Mouse (Mus musculus): Measurements from ENCODE around the gene Mapk10. TPM values are rescaled to one million over a fixed set of nuclear protein-coding genes. Genes with fewer than 3 reads are reported as not detected.

Gene Mapk10
- polyA plus RNA-seq, 1 experiment from 2014 or later = 72.0 TPM

DNA sequence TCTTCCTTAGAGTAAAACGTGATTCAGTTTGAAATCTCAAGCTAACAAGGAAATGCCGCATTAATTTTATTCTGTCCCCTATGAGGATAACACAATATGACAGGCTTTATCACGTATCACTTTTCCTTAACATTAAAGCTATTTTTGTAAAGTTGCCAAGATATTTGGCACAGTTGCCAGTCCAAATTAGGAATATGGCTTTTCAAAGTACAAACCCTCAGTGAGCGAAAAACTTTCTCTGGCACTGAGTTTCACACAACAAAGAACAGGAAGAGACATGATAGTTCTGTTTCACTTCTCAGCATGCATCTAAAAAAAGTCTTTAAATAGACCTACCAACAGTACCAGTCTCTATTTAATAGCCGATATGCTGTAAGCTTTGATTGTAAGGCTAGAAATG is 107.1 kb downstream of the Mapk10 start:
- Histone ChIP-seq H3K27me3 (replicated peaks) (no peaks in the 10 kb centered on the region), H3K9ac (no peak overlapping the region), H3K4me1 (no peaks in the 10 kb centered on the region), H3K36me3 (no peaks in the 10 kb centered on the region), H3K4me3 (no peak overlapping the region), H3K4me2 (replicated peaks) (no peak overlapping the region), H3K9me3 (no peaks in the 10 kb centered on the region), H3K27ac (no peak overlapping the region)
- WGBS = 89% methylated on average over 5 of the region's 5 CpGs
- ATAC-seq (ENCODE audit: low FRiP score, low read depth) = no peak

DNA sequence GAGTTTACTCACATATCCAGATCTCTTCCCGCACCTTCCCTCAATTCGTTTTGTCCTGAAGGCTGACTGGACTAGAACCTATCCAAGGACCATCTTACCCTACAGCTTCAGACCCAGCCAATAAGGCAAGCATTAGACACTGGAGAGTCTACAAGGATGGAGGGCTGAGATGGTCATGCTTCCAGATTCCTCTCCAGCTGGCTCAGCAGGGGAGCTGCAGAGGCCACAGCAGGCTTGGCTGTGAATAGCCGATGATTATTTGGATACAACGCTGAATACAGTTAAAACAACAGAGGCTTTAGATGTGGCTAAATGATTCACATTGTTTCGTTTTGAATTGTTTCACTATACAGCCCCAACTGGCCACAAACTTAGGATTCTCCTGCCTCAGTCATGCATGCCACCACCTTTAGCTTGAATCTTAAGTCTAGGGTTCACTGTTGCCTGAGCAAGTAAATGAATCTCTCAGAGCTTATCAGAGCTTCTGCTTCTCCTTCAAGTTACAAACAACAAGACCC is 108.2 kb downstream of the Mapk10 start:
- no peak overlapping the region for H3K4me3 ChIP-seq
- no peak for ATAC-seq (ENCODE audit: low FRiP score, low read depth)
- no peaks in the 10 kb centered on the region for H3K36me3 ChIP-seq
- H3K4me1 ChIP-seq = no peaks in the 10 kb centered on the region
- H3K27ac ChIP-seq = no peak overlapping the region
- no peaks in the 10 kb centered on the region for H3K9me3 ChIP-seq
- no peak overlapping the region for H3K4me2 ChIP-seq (replicated peaks)
- H3K9ac ChIP-seq = no peak overlapping the region
- 76% methylated on average over 5 of the region's 5 CpGs for WGBS
- H3K27me3 ChIP-seq (replicated peaks) = no peaks in the 10 kb centered on the region

DNA sequence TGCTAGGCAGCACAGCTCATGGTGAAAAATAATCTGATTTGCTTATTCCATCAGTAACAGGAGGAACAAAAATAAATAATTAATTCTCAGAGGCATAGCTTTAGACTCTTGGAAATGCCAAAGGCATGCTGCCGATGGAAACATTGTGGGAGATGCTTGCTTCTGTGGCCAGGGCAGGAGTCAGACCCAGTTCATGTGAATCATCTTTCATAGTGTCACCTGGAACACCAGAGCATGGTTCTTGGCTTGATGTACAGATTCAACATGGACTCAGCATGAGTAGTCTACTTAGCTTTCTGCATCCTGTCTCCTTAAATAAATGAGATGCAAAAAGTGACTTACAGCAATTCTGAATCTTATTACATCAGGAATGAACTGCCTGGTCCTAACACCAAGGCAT is 109.0 kb downstream of the Mapk10 start:
- Histone ChIP-seq H3K9ac (no peak overlapping the region), H3K36me3 (no peaks in the 10 kb centered on the region), H3K4me1 (no peaks in the 10 kb centered on the region), H3K4me2 (replicated peaks) (no peak overlapping the region), H3K9me3 (no peaks in the 10 kb centered on the region), H3K27me3 (replicated peaks) (no peaks in the 10 kb centered on the region), H3K27ac (no peak overlapping the region), H3K4me3 (no peak overlapping the region)
- no peak for ATAC-seq (ENCODE audit: low FRiP score, low read depth)
- WGBS = 85% methylated on average over 1 of the region's 1 CpGs

DNA sequence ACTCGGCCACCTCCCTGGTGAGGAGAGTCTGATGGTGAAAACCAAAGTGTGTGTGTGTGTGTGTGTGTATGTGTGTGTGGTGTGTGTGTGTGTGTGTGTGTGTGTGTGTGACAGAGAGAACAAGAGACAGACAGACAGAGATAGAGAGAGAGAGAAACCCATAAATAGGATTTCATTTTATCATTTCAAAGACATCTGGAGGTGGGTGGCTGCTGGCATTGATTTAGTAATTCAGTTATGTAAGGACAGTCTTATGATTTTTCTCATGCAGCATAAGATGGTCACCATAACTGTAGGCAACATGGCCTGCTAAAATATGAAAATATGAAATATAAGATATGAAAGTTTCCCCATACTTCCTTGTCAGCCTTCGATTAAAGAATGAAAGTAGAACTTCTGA is 117.0 kb downstream of the Mapk10 start:
- Histone ChIP-seq H3K4me3 (no peak overlapping the region), H3K4me1 (no peaks in the 10 kb centered on the region), H3K4me2 (replicated peaks) (no peak overlapping the region), H3K9me3 (no peaks in the 10 kb centered on the region), H3K36me3 (no peaks in the 10 kb centered on the region), H3K9ac (no peak overlapping the region), H3K27ac (no peak overlapping the region), H3K27me3 (replicated peaks) (no peaks in the 10 kb centered on the region)
- no peak for ATAC-seq (ENCODE audit: low FRiP score, low read depth)
- 97% methylated on average over 2 of the region's 2 CpGs for WGBS

DNA sequence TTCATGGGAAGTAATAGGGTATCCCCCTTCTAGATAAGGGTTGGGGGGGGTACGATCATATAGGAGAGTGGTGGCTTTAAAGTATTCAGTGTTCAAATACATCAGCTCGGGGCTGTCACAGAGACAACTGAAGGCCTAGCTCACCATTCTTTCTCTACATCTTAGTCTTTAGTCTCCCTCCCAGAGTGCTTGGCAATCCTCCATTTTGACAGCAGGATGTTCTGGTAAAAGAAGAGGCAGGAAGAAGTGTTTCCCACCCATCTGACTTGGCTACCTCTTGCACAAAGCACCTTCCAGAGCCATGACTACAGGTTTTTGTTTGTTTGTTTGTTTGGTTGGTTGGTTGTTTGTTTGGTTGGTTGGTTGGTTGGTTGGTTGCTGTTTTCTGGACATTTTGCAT is 125.3 kb downstream of the Mapk10 start:
- no peak overlapping the region for H3K4me3 ChIP-seq
- 90% methylated on average over 2 of the region's 2 CpGs for WGBS
- H3K9me3 ChIP-seq = no peaks in the 10 kb centered on the region
- no peak overlapping the region for H3K27ac ChIP-seq
- no peaks in the 10 kb centered on the region for H3K27me3 ChIP-seq (replicated peaks)
- ATAC-seq (ENCODE audit: low FRiP score, low read depth) = no peak
- no peaks in the 10 kb centered on the region for H3K4me1 ChIP-seq
- H3K4me2 ChIP-seq (replicated peaks) = no peak overlapping the region
- no peak overlapping the region for H3K9ac ChIP-seq
- H3K36me3 ChIP-seq = no peaks in the 10 kb centered on the region

DNA sequence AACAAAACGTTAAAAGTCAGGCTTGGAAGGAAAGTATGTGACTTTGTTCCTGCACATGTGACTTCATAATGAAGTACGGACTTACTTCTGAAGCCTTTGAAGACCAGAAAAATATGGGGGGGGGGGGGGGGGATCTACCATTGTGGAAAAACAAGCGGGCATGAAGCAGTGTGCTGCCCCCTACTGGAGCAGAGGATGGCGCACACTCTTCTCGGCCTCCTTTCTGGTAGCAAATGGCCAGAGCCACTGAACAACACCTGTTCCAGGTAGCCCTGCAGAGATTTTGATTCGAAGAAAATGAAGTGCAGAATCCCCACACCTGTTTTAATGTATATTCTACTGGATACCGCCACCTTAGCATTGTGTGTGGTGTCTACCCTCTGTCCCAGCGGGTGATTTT is 135.7 kb downstream of the Mapk10 start:
- H3K4me3 ChIP-seq = no peak overlapping the region
- no peak overlapping the region for H3K27ac ChIP-seq
- no peaks in the 10 kb centered on the region for H3K36me3 ChIP-seq
- ATAC-seq (ENCODE audit: low FRiP score, low read depth) = no peak
- H3K4me2 ChIP-seq (replicated peaks) = no peak overlapping the region
- H3K4me1 ChIP-seq = peaks cover 3% of the 10 kb centered on the region; the same call in 1 of the 2 replicates
- no peaks in the 10 kb centered on the region for H3K9me3 ChIP-seq
- H3K9ac ChIP-seq = no peak overlapping the region
- 55% methylated on average over 8 of the region's 8 CpGs for WGBS
- H3K27me3 ChIP-seq (replicated peaks) = no peaks in the 10 kb centered on the region

DNA sequence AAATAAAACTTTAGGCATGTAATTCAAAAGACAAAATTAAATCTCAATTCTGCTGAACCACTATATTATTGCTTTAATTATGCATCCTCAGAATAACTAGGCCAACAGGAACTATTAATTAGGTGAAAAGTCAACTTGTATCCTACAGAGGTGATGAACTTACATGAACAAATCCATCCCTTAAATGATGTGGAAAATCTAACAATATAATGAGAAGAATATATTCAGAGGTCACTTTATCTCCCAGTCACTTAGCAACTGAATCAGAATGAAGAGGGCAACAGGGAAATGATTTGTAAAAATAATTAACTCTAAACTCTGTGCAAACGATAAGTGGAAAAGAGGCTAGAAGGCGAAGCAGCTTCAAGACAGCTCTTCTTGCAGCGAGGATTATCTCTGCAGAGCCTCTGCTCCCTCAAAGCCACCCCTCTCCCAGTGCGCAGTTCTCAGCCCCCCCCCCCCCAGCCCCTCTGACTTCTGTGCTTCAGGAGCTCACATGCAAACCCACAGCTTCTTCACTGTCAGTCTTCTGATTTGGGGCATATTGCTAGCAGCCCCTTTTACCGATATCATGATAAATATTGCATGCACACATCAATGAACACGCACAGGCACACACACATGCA is 138.8 kb downstream of the Mapk10 start:
- WGBS = 71% methylated on average over 6 of the region's 6 CpGs
- Histone ChIP-seq H3K4me1 (peaks cover 3% of the 10 kb centered on the region; the same call in 1 of the 2 replicates), H3K4me2 (replicated peaks) (no peak overlapping the region), H3K9me3 (no peaks in the 10 kb centered on the region), H3K27ac (no peak overlapping the region), H3K9ac (no peak overlapping the region), H3K27me3 (replicated peaks) (no peaks in the 10 kb centered on the region), H3K36me3 (no peaks in the 10 kb centered on the region), H3K4me3 (no peak overlapping the region)
- no peak for ATAC-seq (ENCODE audit: low FRiP score, low read depth)

DNA sequence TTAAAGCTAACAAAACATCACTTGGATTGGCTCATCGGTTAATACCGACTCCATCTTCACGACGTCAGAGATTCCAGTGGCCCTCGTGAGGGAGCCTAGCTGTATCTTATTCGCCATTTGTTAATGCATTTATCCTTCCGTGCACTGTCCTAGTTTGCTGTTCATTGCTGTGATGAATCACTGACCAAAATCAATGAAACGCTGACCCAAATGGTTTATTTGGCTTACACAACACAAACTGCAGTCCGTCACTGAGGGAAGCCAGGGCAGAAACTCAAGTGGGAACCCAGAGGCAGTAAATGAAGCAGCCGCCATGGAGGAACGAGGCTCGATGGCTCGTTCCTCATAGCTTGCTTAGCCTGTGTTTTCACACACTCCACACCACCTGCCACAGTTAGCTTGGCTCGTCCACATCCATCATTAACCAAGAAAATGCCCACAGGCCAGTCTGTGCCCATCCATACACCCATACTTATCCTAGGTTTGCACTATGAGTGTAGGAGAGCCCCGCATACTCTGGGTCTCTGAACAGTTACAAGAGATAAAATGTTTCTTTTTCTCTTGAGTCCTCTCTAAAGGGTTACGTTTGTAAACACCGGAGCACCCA is 140.0 kb downstream of the Mapk10 start:
- ATAC-seq (ENCODE audit: low FRiP score, low read depth) = no peak
- WGBS = 76% methylated on average over 17 of the region's 17 CpGs
- H3K9me3 ChIP-seq = no peaks in the 10 kb centered on the region

DNA sequence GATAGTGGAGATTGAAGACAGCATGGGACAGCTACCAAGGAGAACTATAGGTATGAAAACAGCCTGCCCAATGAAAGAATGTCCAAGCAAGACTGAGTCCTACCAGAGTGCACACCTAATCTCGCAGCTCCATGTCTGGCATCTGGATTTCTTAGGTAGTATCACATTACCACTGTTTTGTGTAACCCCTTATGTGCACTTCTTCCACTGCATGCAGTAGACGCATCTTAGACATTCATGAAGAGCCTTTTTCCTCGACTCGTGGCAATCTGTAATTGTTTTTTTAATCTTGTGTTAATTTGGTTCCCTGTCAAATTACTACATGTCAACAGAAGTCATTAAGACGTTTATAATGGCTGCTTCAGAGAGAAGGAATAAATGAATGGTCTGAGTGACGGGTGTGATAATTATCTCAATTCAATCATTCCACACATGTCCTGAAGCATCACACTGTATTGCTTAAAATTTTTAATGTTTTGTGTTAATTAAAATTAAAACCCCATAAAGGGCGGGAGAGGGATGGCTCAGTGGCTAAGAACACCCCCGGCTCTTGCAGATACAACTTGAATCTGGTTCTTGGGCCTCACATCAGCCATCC is 160.7 kb downstream of the Mapk10 start:
- Histone ChIP-seq H3K4me1 (no peaks in the 10 kb centered on the region), H3K9ac (no peak overlapping the region), H3K4me3 (no peak overlapping the region), H3K36me3 (no peaks in the 10 kb centered on the region), H3K27me3 (replicated peaks) (no peaks in the 10 kb centered on the region), H3K9me3 (no peaks in the 10 kb centered on the region), H3K4me2 (replicated peaks) (no peak overlapping the region), H3K27ac (no peak overlapping the region)
- ATAC-seq (ENCODE audit: low FRiP score, low read depth) = no peak
- 81% methylated on average over 8 of the region's 8 CpGs for WGBS

More for the DNA sequence above, 140.0 kb downstream of the Mapk10 start:
- Histone ChIP-seq H3K27me3 (replicated peaks) (no peaks in the 10 kb centered on the region), H3K27ac (no peak overlapping the region), H3K4me2 (replicated peaks) (no peak overlapping the region), H3K36me3 (no peaks in the 10 kb centered on the region), H3K4me1 (peaks cover 3% of the 10 kb centered on the region; the same call in 1 of the 2 replicates), H3K4me3 (no peak overlapping the region), H3K9ac (no peak overlapping the region)

DNA sequence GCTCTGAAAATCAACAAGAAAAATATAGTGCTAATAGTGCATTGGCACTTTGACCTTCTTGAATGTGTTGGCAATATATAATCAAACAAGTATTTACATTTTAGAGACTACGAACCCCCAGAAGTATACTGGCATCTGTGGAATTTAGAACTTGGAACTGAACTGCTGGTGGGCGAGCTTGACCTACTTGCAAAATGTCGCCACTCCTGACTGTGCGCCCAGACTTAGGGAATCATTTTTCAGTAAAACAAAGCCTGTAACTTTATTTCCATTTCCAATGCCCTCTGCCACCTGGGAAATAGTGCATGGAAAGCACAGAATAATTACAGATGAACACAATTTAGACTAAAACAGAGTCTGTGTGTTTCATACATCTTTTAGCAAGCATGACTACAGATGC is 163.1 kb downstream of the Mapk10 start:
- no peak overlapping the region for H3K4me2 ChIP-seq (replicated peaks)
- H3K4me1 ChIP-seq = no peaks in the 10 kb centered on the region
- no peak overlapping the region for H3K9ac ChIP-seq
- no peak overlapping the region for H3K4me3 ChIP-seq
- 91% methylated on average over 4 of the region's 4 CpGs for WGBS
- no peak overlapping the region for H3K27ac ChIP-seq
- H3K36me3 ChIP-seq = no peaks in the 10 kb centered on the region
- no peaks in the 10 kb centered on the region for H3K9me3 ChIP-seq
- no peak for ATAC-seq (ENCODE audit: low FRiP score, low read depth)
- H3K27me3 ChIP-seq (replicated peaks) = no peaks in the 10 kb centered on the region

DNA sequence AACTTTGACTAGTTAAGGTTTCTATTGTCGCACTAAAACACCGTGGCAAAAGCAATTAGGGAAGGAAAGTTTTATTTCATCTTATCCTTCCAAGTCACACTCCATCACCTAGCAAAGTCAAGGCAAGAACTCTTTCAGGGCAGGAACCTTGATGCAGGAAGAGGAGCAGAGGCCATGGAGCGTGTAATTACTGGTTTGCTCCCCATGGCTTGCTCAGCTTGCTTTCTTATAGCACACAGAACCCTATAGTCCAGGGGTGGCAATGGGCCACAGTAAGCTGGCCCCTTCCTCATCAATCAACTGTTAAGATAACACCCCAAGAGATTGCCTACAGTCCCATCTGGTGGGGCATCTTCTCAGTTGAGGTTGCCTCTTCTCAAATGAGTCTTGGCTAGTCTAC is 173.4 kb downstream of the Mapk10 start:
- 87% methylated on average over 3 of the region's 3 CpGs for WGBS
- Histone ChIP-seq H3K27ac (no peak overlapping the region), H3K9ac (no peak overlapping the region), H3K27me3 (replicated peaks) (no peaks in the 10 kb centered on the region), H3K4me1 (no peaks in the 10 kb centered on the region), H3K36me3 (no peaks in the 10 kb centered on the region), H3K9me3 (no peaks in the 10 kb centered on the region), H3K4me2 (replicated peaks) (no peak overlapping the region), H3K4me3 (no peak overlapping the region)
- no peak for ATAC-seq (ENCODE audit: low FRiP score, low read depth)

DNA sequence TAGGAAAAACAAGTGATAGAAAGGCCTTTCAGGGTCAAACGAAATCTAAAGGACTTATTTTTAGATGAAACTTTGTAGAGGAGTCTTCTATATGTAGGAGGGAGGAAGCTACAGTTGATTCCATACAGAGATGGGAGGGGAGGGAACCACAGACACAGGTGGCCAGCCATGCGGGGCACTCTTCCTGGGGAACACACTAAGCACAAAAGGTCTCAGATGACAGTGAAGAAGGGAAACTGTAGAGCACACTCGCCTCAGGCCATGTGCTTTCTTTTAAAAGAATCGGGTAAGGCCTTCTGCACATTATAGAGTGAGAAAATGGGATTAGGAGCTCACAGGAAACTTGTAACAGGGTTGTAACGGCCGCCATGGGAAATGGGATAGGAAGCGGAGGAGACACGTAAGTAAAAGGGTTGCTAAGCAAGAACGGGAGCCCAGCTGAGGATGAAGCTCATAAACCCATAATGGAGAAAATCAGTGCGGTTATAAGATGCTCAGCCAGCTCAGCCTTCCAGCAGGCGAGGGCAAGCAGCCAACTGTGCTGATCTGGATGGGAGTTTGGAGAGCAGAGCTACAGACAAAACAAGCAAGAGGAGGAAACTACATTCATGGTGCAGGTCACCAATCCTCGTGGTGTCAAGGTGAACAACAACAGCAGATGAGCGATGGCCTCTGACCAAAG is 182.1 kb downstream of the Mapk10 start:
- WGBS = 68% methylated on average over 13 of the region's 13 CpGs

More for the DNA sequence above, 182.1 kb downstream of the Mapk10 start:
- Histone ChIP-seq H3K4me2 (replicated peaks) (no peak overlapping the region), H3K9ac (no peak overlapping the region), H3K4me3 (no peak overlapping the region), H3K36me3 (no peaks in the 10 kb centered on the region), H3K27me3 (replicated peaks) (no peaks in the 10 kb centered on the region), H3K27ac (no peak overlapping the region), H3K9me3 (no peaks in the 10 kb centered on the region), H3K4me1 (no peaks in the 10 kb centered on the region)
- ATAC-seq (ENCODE audit: low FRiP score, low read depth) = no peak
